Mouse (Mus musculus) embryo, embryonic 9.5 days (tissue): ENCODE results near the gene Gm14410.
"Not testable (repeated sequence)": the region's sequence is repeated elsewhere in the genome, so short reads cannot be mapped to it uniquely, and the experiment has no call there.

Experiments used
- DNase-seq: peaks from one replicate; pipeline ENCODE4 v3.0.0-alpha.2; 2017; ENCODE audit errors: extremely low spot score

The Gm14410 gene

DNA sequence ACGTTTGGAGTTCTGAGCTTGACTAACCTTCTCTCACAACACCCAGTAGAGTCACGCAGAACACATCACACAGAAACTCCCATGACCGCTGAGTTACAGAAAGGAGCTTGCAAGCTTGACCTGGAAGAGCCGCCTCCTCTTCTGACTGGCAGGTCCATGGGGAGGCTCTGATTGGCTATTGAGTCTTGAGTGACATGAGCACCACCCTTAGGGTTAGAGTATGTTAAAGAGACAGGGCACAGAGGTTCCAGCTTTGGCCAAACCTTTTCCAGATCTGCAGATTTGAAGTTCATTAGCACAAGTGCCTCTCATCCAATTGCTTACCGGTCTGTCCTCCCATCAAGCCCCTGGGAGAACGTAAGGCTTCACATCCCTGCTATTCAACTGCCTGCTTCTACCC is at the start of gene Gm14410:
Gene Gm14410, minus strand, starts transcription at position 81 of the 400 bp plus-strand sequence.
- DNase-seq: not testable (repeated sequence)

DNA sequence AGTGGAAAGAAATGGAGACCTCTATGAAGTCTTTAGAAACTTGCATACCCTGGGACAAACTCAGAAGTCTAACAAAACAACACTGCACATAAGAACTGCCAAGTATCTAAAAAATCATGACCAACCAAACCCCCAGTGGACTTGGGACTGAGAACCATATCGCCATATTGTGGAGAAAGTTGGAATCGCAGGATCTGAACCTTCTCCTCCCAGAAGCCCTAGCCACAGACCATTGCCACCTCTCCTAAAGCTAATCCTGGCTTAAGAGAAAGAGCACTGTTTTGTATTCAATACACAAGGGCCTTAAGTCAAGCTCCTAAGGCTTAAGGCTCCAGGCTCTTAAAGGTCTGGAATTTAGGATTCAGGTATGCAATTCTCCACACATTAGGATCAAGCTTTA is 41.2 kb upstream of the Gm14410 start:
- DNase-seq: not testable (repeated sequence)

DNA sequence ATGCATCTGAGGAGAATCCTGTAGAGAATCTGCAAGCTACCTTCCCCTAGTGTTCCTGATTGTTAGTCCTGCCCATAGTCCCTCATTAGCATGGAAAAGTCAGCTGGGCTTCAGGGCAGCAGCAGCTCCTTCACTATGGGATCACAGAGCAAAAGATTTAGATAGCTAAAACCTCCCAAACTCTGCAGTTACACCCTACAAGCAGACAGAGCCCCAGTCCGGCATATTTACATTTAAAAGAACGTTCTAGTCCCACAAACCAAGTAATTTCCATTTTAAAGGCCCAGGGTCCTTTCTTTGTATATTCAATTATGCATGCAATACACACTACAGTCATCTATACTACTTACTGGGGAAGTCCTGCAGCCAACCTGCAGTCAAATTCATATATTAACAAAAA is 24.2 kb upstream of the Gm14410 start:
- not testable (repeated sequence) for DNase-seq

DNA sequence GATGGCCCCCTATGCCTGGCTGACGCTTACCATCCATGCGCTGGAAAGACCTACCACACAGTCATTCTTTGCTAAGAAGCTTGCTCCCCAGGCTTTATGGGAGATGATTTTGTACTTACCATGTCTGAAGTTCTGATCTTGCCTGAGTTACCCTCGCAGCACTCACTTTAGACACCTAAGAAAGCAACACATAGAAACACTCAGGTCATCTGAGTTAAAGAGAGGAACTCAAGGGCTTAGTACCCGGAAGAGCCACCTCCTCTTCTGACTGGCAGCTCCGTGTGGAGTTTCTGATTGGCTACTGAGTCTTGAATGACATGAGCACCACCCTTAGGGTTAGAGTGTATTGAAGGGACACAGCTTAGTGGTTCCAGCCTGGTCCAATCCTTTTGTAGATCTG is 33.5 kb downstream of the Gm14410 start:
- DNase-seq: not testable (repeated sequence)
